In genomic region chr3:97661206-97661605, GRCm38 (mm10) we compare ENCODE assay signal across 20 mouse cellular contexts. TPM values are rescaled to one million over a fixed set of nuclear protein-coding genes. Genes with fewer than 3 reads are reported as not detected.
DNase-seq lines count a peak whose midpoint lies in the region; ATAC-seq lines count a peak whose summit lies in the region.
"Had no signal": no experiment of that assay in that cellular context is flagged by ENCODE, and none has a peak within 500 bp of the region (broad histone marks: within the 10 kb centered on the region; RNA-seq: fewer than 3 reads in every experiment).

No protein-coding gene starts in this region.

- no peak for ATAC-seq in CD4-positive, CD25-positive, alpha-beta regulatory T cell, adult 4 months
- ATAC-seq in heart, embryonic 13.5 days (ENCODE audit: extremely low read depth, insufficient number of reproducible peaks, low FRiP score, low TSS enrichment) = no peak
- ATAC-seq in hindbrain, embryonic 11.5 days (ENCODE audit: low FRiP score) = no peak

- no peaks in the 10 kb centered on the region for H3K9me3 ChIP-seq in heart, embryonic 13.5 days
- H3K9me3 ChIP-seq in hindbrain, embryonic 11.5 days (ENCODE audit: control insufficient read depth, low read length) = no peaks in the 10 kb centered on the region
- H3K9me3 ChIP-seq: forebrain, embryonic 12.5 days; kidney, embryonic 15.5 days; limb, embryonic 15.5 days; lung, embryonic 15.5 days had no signal

- WGBS in heart, embryonic 13.5 days = 52% methylated on average over 8 of the region's 8 CpGs
- WGBS in hindbrain, embryonic 11.5 days = 77% methylated on average over 8 of the region's 8 CpGs

- no peak overlapping the region for H3K4me2 ChIP-seq in heart, embryonic 13.5 days
- no peak overlapping the region for H3K4me2 ChIP-seq in hindbrain, embryonic 11.5 days (replicated peaks; ENCODE audit: low read depth, low read length)
- H3K4me2 ChIP-seq: forebrain, embryonic 12.5 days; kidney, embryonic 15.5 days; limb, embryonic 15.5 days; lung, embryonic 15.5 days had no signal

- no peak overlapping the region for H3K27ac ChIP-seq in heart, embryonic 13.5 days (replicated peaks)
- no peak overlapping the region for H3K27ac ChIP-seq in hindbrain, embryonic 11.5 days (ENCODE audit: low read depth, low read length)
- H3K27ac ChIP-seq: forebrain, embryonic 12.5 days; kidney, embryonic 15.5 days; layer of hippocampus, adult 2 months; left cerebral cortex, adult 2 months; limb, embryonic 15.5 days; lung, embryonic 15.5 days had no signal

- intact Hi-C loops in heart, postnatal 36 days (cut with DNase I) = no loop called here

- peak; percentile 29 for DNase-seq in CD4-positive, CD25-positive, alpha-beta regulatory T cell, adult 2 months (ENCODE audit: low read depth, low spot score)
- DNase-seq in heart, postnatal 36 days = no peak
- peak; percentile 39 to 53 for DNase-seq in spleen, postnatal 36 days (ENCODE audit: low spot score in 2 of 2)
- no peak for DNase-seq in spleen, postnatal 4 days (ENCODE audit: low spot score in 2 of 2)
- no peak for DNase-seq in hindbrain, embryonic 11.5 days (ENCODE audit: low spot score)
- no peak for DNase-seq in cerebellum, adult 8-10 months
- DNase-seq: adrenal gland, postnatal 25 days; cerebellum, postnatal 36 days; right cerebral cortex, postnatal 4 days had no signal

- H3K4me3 ChIP-seq in heart, embryonic 13.5 days = no peak overlapping the region
- no peak overlapping the region for H3K4me3 ChIP-seq in hindbrain, embryonic 11.5 days (ENCODE audit: low read depth, low read length)
- H3K4me3 ChIP-seq: forebrain, embryonic 12.5 days; kidney, embryonic 15.5 days; layer of hippocampus, adult 2 months; left cerebral cortex, adult 2 months; limb, embryonic 15.5 days; lung, embryonic 15.5 days had no signal

- H3K9ac ChIP-seq in heart, embryonic 13.5 days = peak overlapping the region; percentile 28; the same call in 1 of the 2 replicates
- H3K9ac ChIP-seq in hindbrain, embryonic 11.5 days (ENCODE audit: low read depth, low read length) = no peak overlapping the region
- H3K9ac ChIP-seq: forebrain, embryonic 12.5 days; kidney, embryonic 15.5 days; limb, embryonic 15.5 days; lung, embryonic 15.5 days had no signal

- no peaks in the 10 kb centered on the region for H3K27me3 ChIP-seq in heart, embryonic 13.5 days (replicated peaks)
- H3K27me3 ChIP-seq in hindbrain, embryonic 11.5 days (ENCODE audit: control insufficient read depth, insufficient read depth, low read length) = no peaks in the 10 kb centered on the region
- H3K27me3 ChIP-seq: forebrain, embryonic 12.5 days; kidney, embryonic 15.5 days; limb, embryonic 15.5 days; lung, embryonic 15.5 days had no signal

- H3K4me1 ChIP-seq in heart, embryonic 13.5 days = peaks cover 40% of the 10 kb centered on the region
- 0 out of 2 replicates have a peak, but pooled peaks cover 4% of the 10 kb centered on the region for H3K4me1 ChIP-seq in hindbrain, embryonic 11.5 days (replicated peaks; ENCODE audit: control insufficient read depth, insufficient read depth, low read length)

- peaks cover 37% of the 10 kb centered on the region for H3K36me3 ChIP-seq in heart, embryonic 13.5 days
- H3K36me3 ChIP-seq in hindbrain, embryonic 11.5 days (ENCODE audit: control insufficient read depth, insufficient read depth, low read length) = no peaks in the 10 kb centered on the region
- H3K36me3 ChIP-seq: lung, embryonic 15.5 days had no signal

RNA-seq across cellular contexts. Expression of gene Prkab2, which starts 3.2 kb away (rescaled TPM):
- polyA plus RNA-seq in CD4-positive, CD25-positive, alpha-beta regulatory T cell, adult 4 months (2017; shearing (Covaris generic)) = 1 to 10 TPM; 2.5 to 2.9 TPM
- 14.1 and 15.4 TPM in 2 replicates for polyA plus RNA-seq in heart, embryonic 13.5 days (2015; fragmentation: Nextera tagmentation; extraction: Ambion mirVana)
- 10 to 100 TPM; 22.4 to 29.2 TPM for total RNA-seq in heart, postnatal 36 days (2021)
- 5.0 and 6.2 TPM in 2 replicates for polyA plus RNA-seq in hindbrain, embryonic 11.5 days (2014; fragmentation: Nextera tagmentation; extraction: Ambion mirVana)

RNA-seq across cellular contexts. Expression of gene Gm17651, which starts 13.3 kb away (rescaled TPM):
- not detected for polyA plus RNA-seq in CD4-positive, CD25-positive, alpha-beta regulatory T cell, adult 4 months (2017; shearing (Covaris generic))
- not detected in 2 replicates for polyA plus RNA-seq in heart, embryonic 13.5 days (2015; fragmentation: Nextera tagmentation; extraction: Ambion mirVana)
- total RNA-seq in heart, postnatal 36 days (2021) = not detected
- not detected in 2 replicates for polyA plus RNA-seq in hindbrain, embryonic 11.5 days (2014; fragmentation: Nextera tagmentation; extraction: Ambion mirVana)
- total RNA-seq: adrenal gland, postnatal 25 days; ES-E14; heart, postnatal 10 days; layer of hippocampus, adult 2 months; left cerebral cortex, adult 2 months had no signal
- polyA plus RNA-seq: embryonic facial prominence, embryonic 14.5 days; forebrain, embryonic 12.5 days; kidney, embryonic 15.5 days; limb, embryonic 15.5 days; lung, embryonic 15.5 days had no signal

RNA-seq across cellular contexts. Expression of gene Fmo5, which starts 32.6 kb away (rescaled TPM):
- polyA plus RNA-seq in CD4-positive, CD25-positive, alpha-beta regulatory T cell, adult 4 months (2017; shearing (Covaris generic)) = 10 to 100 TPM; 13.4 to 14.9 TPM
- 3.2 and 4.4 TPM in 2 replicates for polyA plus RNA-seq in heart, embryonic 13.5 days (2015; fragmentation: Nextera tagmentation; extraction: Ambion mirVana)
- total RNA-seq in heart, postnatal 36 days (2021) = 10 to 100 TPM; 13.8 to 13.9 TPM
- polyA plus RNA-seq in hindbrain, embryonic 11.5 days (2014; fragmentation: Nextera tagmentation; extraction: Ambion mirVana) = 0.60 and 1.1 TPM in 2 replicates

RNA-seq across cellular contexts. Expression of gene Chd1l, which starts 51.2 kb away (rescaled TPM):
- 10 to 100 TPM; 24.9 to 38.2 TPM for polyA plus RNA-seq in CD4-positive, CD25-positive, alpha-beta regulatory T cell, adult 4 months (2017; shearing (Covaris generic))
- polyA plus RNA-seq in heart, embryonic 13.5 days (2015; fragmentation: Nextera tagmentation; extraction: Ambion mirVana) = 14.1 and 15.1 TPM in 2 replicates
- total RNA-seq in heart, postnatal 36 days (2021) = 10 to 100 TPM; 10.4 to 12.3 TPM
- 13.7 and 15.6 TPM in 2 replicates for polyA plus RNA-seq in hindbrain, embryonic 11.5 days (2014; fragmentation: Nextera tagmentation; extraction: Ambion mirVana)

Comparison
In these comparisons a context has a peak if more than half of its experiments do, and no peak if none do; other contexts are left out.
1. DNase-seq: peak in CD4-positive, CD25-positive, alpha-beta regulatory T cell, adult 2 months (single experiment) and spleen, postnatal 36 days (2 of 2); none in heart, postnatal 36 days (0 of 2), spleen, postnatal 4 days (0 of 2), hindbrain, embryonic 11.5 days (single experiment) and cerebellum, adult 8-10 months (single experiment).